Mouse (Mus musculus) embryonic facial prominence, embryonic 10.5 days (tissue): ENCODE results near the gene Trpv6. TPM values are rescaled to one million over a fixed set of nuclear protein-coding genes. Genes with fewer than 3 reads are reported as not detected.

Source experiments
- DNase-seq: peaks from one replicate; pipeline ENCODE4 v3.0.0-alpha.2; 2017; ENCODE audit warnings: low spot score
- H3K27ac ChIP-seq: fragments of 300-500 bp; sonication (generic); replicated peaks from 2 replicates; pipeline ENCODE4 v1.5.1; 2016; ENCODE audit warnings: mild to moderate bottlenecking
- H3K27me3 ChIP-seq: fragments of 300-500 bp; sonication (generic); replicated peaks from 2 replicates; pipeline ENCODE4 v1.6.1; 2016; ENCODE audit warnings: low read depth, mild to moderate bottlenecking; ENCODE audit not compliant: poor library complexity, severe bottlenecking
- H3K36me3 ChIP-seq: fragments of 300-500 bp; sonication (generic); replicated peaks from 2 replicates; pipeline ENCODE4 v1.6.1; 2016; ENCODE audit warnings: mild to moderate bottlenecking, moderate library complexity
- H3K4me1 ChIP-seq: fragments of 300-500 bp; sonication (generic); 2 replicates; pipeline ENCODE4 v1.6.1; 2016
- H3K4me3 ChIP-seq: fragments of 300-500 bp; sonication (generic); 2 replicates; pipeline ENCODE4 v1.5.1; 2016; ENCODE audit warnings: mild to moderate bottlenecking, moderate library complexity
- H3K9me3 ChIP-seq: fragments of 300-500 bp; sonication (generic); 2 replicates; pipeline ENCODE4 v1.6.1; 2016; ENCODE audit warnings: mild to moderate bottlenecking
- WGBS: fragments of 180-500 bp; shearing (Covaris S2); methylation state at CpG from one replicate; pipeline ENCODE4 v1.1.7; 2016; 5-methylcytosine and 5-hydroxymethylcytosine counted together
- polyA plus RNA-seq: library from polyadenylated mRNA; unstranded; fragments of >200 nt; fragmentation: Nextera tagmentation; extraction: Ambion mirVana; gene quantifications from 2 replicates; pipeline ENCODE4 v1.2.1, GENCODE M21; 2016

The Trpv6 gene
- polyA plus RNA-seq, 1 experiment from 2014 or later: 0.45 TPM

- WGBS: 90% methylated on average over 4 of the region's 4 CpGs
Measured at GRCm38 (mm10) chr6:41642765-41643164, 6.6 kb upstream of the Trpv6 start.

GRCm38 (mm10) chr6:41641173-41641866 is 5.1 kb upstream of the Trpv6 start:
- no peak for DNase-seq
- Histone ChIP-seq H3K4me1 (peaks cover 3% of the 10 kb centered on the region; the same call in 1 of the 2 replicates), H3K9me3 (no peaks in the 10 kb centered on the region), H3K27ac (no peak overlapping the region), H3K27me3 (no peaks in the 10 kb centered on the region), H3K36me3 (no peaks in the 10 kb centered on the region), H3K4me3 (no peak overlapping the region)
- 77% methylated on average over 6 of the region's 6 CpGs for WGBS

More at GRCm38 (mm10) chr6:41642765-41643164, 6.6 kb upstream of the Trpv6 start:
- Histone ChIP-seq H3K27me3 (no peaks in the 10 kb centered on the region), H3K36me3 (no peaks in the 10 kb centered on the region), H3K9me3 (no peaks in the 10 kb centered on the region), H3K4me3 (no peak overlapping the region), H3K27ac (no peak overlapping the region), H3K4me1 (peaks cover 3% of the 10 kb centered on the region; the same call in 1 of the 2 replicates)
- DNase-seq: no peak

GRCm38 (mm10) chr6:41640449-41640848 is 4.2 kb upstream of the Trpv6 start:
- Histone ChIP-seq H3K4me3 (no peak overlapping the region), H3K4me1 (peaks cover 3% of the 10 kb centered on the region; the same call in 1 of the 2 replicates), H3K27ac (no peak overlapping the region), H3K9me3 (no peaks in the 10 kb centered on the region), H3K36me3 (no peaks in the 10 kb centered on the region), H3K27me3 (no peaks in the 10 kb centered on the region)
- whole genome bisulfite sequencing: 53% methylated on average over 3 of the region's 3 CpGs
- DNase-seq: no peak

GRCm38 (mm10) chr6:41637927-41638506 is 1.8 kb upstream of the Trpv6 start:
- no peaks in the 10 kb centered on the region for H3K27me3 ChIP-seq
- no peak overlapping the region for H3K27ac ChIP-seq
- no peaks in the 10 kb centered on the region for H3K9me3 ChIP-seq
- H3K36me3 ChIP-seq: no peaks in the 10 kb centered on the region
- WGBS: 75% methylated on average over 6 of the region's 6 CpGs
- peaks cover 3% of the 10 kb centered on the region; the same call in 1 of the 2 replicates for H3K4me1 ChIP-seq
- no peak for DNase-seq
- H3K4me3 ChIP-seq: no peak overlapping the region

GRCm38 (mm10) chr6:41637393-41637792 is 1.2 kb upstream of the Trpv6 start:
- WGBS: 22% methylated on average over 1 of the region's 1 CpGs
- no peaks in the 10 kb centered on the region for H3K27me3 ChIP-seq
- no peak overlapping the region for H3K27ac ChIP-seq
- no peak for DNase-seq
- peaks cover 3% of the 10 kb centered on the region; the same call in 1 of the 2 replicates for H3K4me1 ChIP-seq
- H3K9me3 ChIP-seq: no peaks in the 10 kb centered on the region
- H3K36me3 ChIP-seq: no peaks in the 10 kb centered on the region
- no peak overlapping the region for H3K4me3 ChIP-seq

- Histone ChIP-seq H3K9me3 (no peaks in the 10 kb centered on the region), H3K4me3 (no peak overlapping the region), H3K36me3 (no peaks in the 10 kb centered on the region), H3K27me3 (no peaks in the 10 kb centered on the region), H3K27ac (no peak overlapping the region), H3K4me1 (no peaks in the 10 kb centered on the region)
- no peak for DNase-seq
- 58% methylated on average over 1 of the region's 1 CpGs for WGBS
Measured at GRCm38 (mm10) chr6:41635211-41635610, 994 bp downstream of the Trpv6 start.

GRCm38 (mm10) chr6:41631549-41631948 is 4.7 kb downstream of the Trpv6 start:
- 88% methylated on average over 4 of the region's 4 CpGs for WGBS
- Histone ChIP-seq H3K4me3 (no peak overlapping the region), H3K36me3 (no peaks in the 10 kb centered on the region), H3K27me3 (no peaks in the 10 kb centered on the region), H3K9me3 (no peaks in the 10 kb centered on the region), H3K27ac (no peak overlapping the region), H3K4me1 (no peaks in the 10 kb centered on the region)
- DNase-seq: no peak

GRCm38 (mm10) chr6:41630791-41631190 is 5.4 kb downstream of the Trpv6 start:
- Histone ChIP-seq H3K9me3 (no peaks in the 10 kb centered on the region), H3K4me1 (no peaks in the 10 kb centered on the region), H3K27me3 (no peaks in the 10 kb centered on the region), H3K36me3 (no peaks in the 10 kb centered on the region), H3K4me3 (no peak overlapping the region), H3K27ac (no peak overlapping the region)
- 73% methylated on average over 2 of the region's 2 CpGs for WGBS
- DNase-seq: no peak

GRCm38 (mm10) chr6:41628180-41628579 is 8.0 kb downstream of the Trpv6 start:
- H3K27me3 ChIP-seq: no peaks in the 10 kb centered on the region
- no peaks in the 10 kb centered on the region for H3K4me1 ChIP-seq
- 59% methylated on average over 1 of the region's 1 CpGs for WGBS
- no peak overlapping the region for H3K4me3 ChIP-seq
- no peak overlapping the region for H3K27ac ChIP-seq
- no peak for DNase-seq
- no peaks in the 10 kb centered on the region for H3K36me3 ChIP-seq
- H3K9me3 ChIP-seq: no peaks in the 10 kb centered on the region

- Histone ChIP-seq H3K27me3 (no peaks in the 10 kb centered on the region), H3K36me3 (peaks cover 26% of the 10 kb centered on the region), H3K27ac (no peak overlapping the region), H3K4me1 (no peaks in the 10 kb centered on the region), H3K9me3 (no peaks in the 10 kb centered on the region), H3K4me3 (no peak overlapping the region)
- peak; percentile 23 for DNase-seq
- WGBS: 68% methylated on average over 9 of the region's 9 CpGs
Measured at GRCm38 (mm10) chr6:41622661-41623060, 13.5 kb downstream of the Trpv6 start.

GRCm38 (mm10) chr6:41621241-41621990 is 14.8 kb downstream of the Trpv6 start:
- 90% methylated on average over 12 of the region's 12 CpGs for WGBS
- Histone ChIP-seq H3K4me1 (no peaks in the 10 kb centered on the region), H3K9me3 (no peaks in the 10 kb centered on the region), H3K36me3 (peaks cover 39% of the 10 kb centered on the region), H3K27ac (no peak overlapping the region), H3K4me3 (no peak overlapping the region), H3K27me3 (no peaks in the 10 kb centered on the region)
- no peak for DNase-seq

- DNase-seq: no peak
- no peaks in the 10 kb centered on the region for H3K27me3 ChIP-seq
- H3K36me3 ChIP-seq: peaks cover 41% of the 10 kb centered on the region
- WGBS: 94% methylated on average over 9 of the region's 9 CpGs
- H3K4me1 ChIP-seq: no peaks in the 10 kb centered on the region
- H3K9me3 ChIP-seq: no peaks in the 10 kb centered on the region
- H3K4me3 ChIP-seq: no peak overlapping the region
- no peak overlapping the region for H3K27ac ChIP-seq
Measured at GRCm38 (mm10) chr6:41620173-41620798, 15.9 kb downstream of the Trpv6 start.
